Mouse (Mus musculus) ES-E14 (cell line): ENCODE results near the gene Cps1.

Source experiments
- CHD2 ChIP-seq: IDR thresholded peaks from 2 replicates; pipeline ENCODE4 v1.6.1; 2014; ENCODE audit warnings: mild to moderate bottlenecking, low read depth, low read length, inconsistent platforms
- ZC3H11A ChIP-seq: IDR thresholded peaks from 2 replicates; pipeline ENCODE4 v1.6.1; 2012; ENCODE audit warnings: low read depth, mild to moderate bottlenecking, inconsistent platforms, low read length, borderline replicate concordance

- TF ChIP-seq ZC3H11A (no peak), CHD2 (no peak)
Observed at GRCm38 (mm10) chr1:67117778-67118177, 5.0 kb upstream of the Cps1 start.
